In genomic region chr3:54745799-54746198, GRCm38 (mm10) we compare ENCODE assay signal across 10 mouse cellular contexts. TPM values are rescaled to one million over a fixed set of nuclear protein-coding genes. Genes with fewer than 3 reads are reported as not detected.
DNase-seq lines count a peak whose midpoint lies in the region; ATAC-seq and TF ChIP-seq lines count a peak whose summit lies in the region.
"Had no signal": no experiment of that assay in that cellular context is flagged by ENCODE, and none has a peak within 500 bp of the region (broad histone marks: within the 10 kb centered on the region; RNA-seq: fewer than 3 reads in every experiment).

No protein-coding gene starts in this region.

- ATAC-seq in monocyte, adult 5-6 weeks (replicated peaks; ENCODE audit: insufficient number of reproducible peaks, low FRiP score, low TSS enrichment, poor library complexity, severe bottlenecking) = no peak

- no peak overlapping the region for H3K27ac ChIP-seq in gastrocnemius, adult 2 months
- no peak overlapping the region for H3K27ac ChIP-seq in cortical plate, adult 2 months (ENCODE audit: insufficient read depth, low read length)
- H3K27ac ChIP-seq: neural tube, embryonic 13.5 days had no signal

- TF ChIP-seq POLR2A in cortical plate, adult 2 months (IDR thresholded peaks at IDR 0.05; ENCODE audit: extremely low read depth, insufficient read depth, low read length) = no peak

- no peaks in the 10 kb centered on the region for H3K4me1 ChIP-seq in cortical plate, adult 2 months (ENCODE audit: control insufficient read depth, insufficient read depth, low read length)
- H3K4me1 ChIP-seq: neural tube, embryonic 13.5 days had no signal

- no peak overlapping the region for H3K4me3 ChIP-seq in gastrocnemius, adult 2 months
- no peak overlapping the region for H3K4me3 ChIP-seq in cortical plate, adult 2 months (ENCODE audit: insufficient read depth, low read length)
- H3K4me3 ChIP-seq: neural tube, embryonic 13.5 days had no signal

- TF ChIP-seq CTCF in gastrocnemius, adult 2 months (IDR thresholded peaks at IDR 0.05) = peak; percentile 44
- peak; percentile 34; the same call in 1 of the 2 replicates for TF ChIP-seq CTCF in cortical plate, adult 2 months (IDR thresholded peaks at IDR 0.05; ENCODE audit: extremely low read depth, insufficient read depth, low read length)

- no peak for DNase-seq in gastrocnemius, adult 2 months
- DNase-seq in gastrocnemius, postnatal 25 days = no peak
- peak; percentile 44 for DNase-seq in right cerebral cortex, postnatal 14 days
- no peak for DNase-seq in right cerebral cortex, adult 2 months (ENCODE audit: low spot score in 2 of 2)
- DNase-seq in lung, postnatal 10 days = peak; percentile 48
- no peak for DNase-seq in left cerebral cortex, postnatal 25 days (ENCODE audit: low spot score in 2 of 2)

- intact Hi-C loops in gastrocnemius, adult 2 months (cut with DNase I) = no loop called here
- intact Hi-C loops in left cerebral cortex, postnatal 25 days (cut with DNase I) = no loop called here

RNA-seq across cellular contexts. Expression of gene Smad9, which starts 9.6 kb away (rescaled TPM):
- under 1 TPM; 0.20 to 0.26 TPM for total RNA-seq in gastrocnemius, adult 2 months (2021)
- total RNA-seq in gastrocnemius, postnatal 25 days (2021) = under 1 TPM; 0.16 to 0.51 TPM
- 5.3 and 5.7 TPM in 2 replicates for polyA plus RNA-seq in cortical plate, adult 2 months (2012; rRNA removed)
- total RNA-seq in left cerebral cortex, postnatal 25 days (2021) = 1 to 10 TPM; 6.4 to 8.0 TPM
- not detected in 3 replicates for total RNA-seq in monocyte, adult 5-6 weeks (2017)

RNA-seq across cellular contexts. Expression of gene Alg5, which starts 10.5 kb away (rescaled TPM):
- total RNA-seq in gastrocnemius, adult 2 months (2021) = 1 to 10 TPM; 7.4 TPM
- total RNA-seq in gastrocnemius, postnatal 25 days (2021) = 1 to 10 TPM; 9.3 to 9.4 TPM
- polyA plus RNA-seq in cortical plate, adult 2 months (2012; rRNA removed) = 23.2 and 24.6 TPM in 2 replicates
- 10 to 100 TPM; 17.3 to 19.2 TPM for total RNA-seq in left cerebral cortex, postnatal 25 days (2021)
- 45.9 to 54.5 TPM (median 53.9 TPM) in 3 replicates for total RNA-seq in monocyte, adult 5-6 weeks (2017)

RNA-seq across cellular contexts. Expression of gene Exosc8, which starts 10.6 kb away (rescaled TPM):
- 10 to 100 TPM; 10.8 to 14.1 TPM for total RNA-seq in gastrocnemius, adult 2 months (2021)
- total RNA-seq in gastrocnemius, postnatal 25 days (2021) = 1 to 10 TPM; 8.9 to 9.8 TPM
- 41.7 and 44.7 TPM in 2 replicates for polyA plus RNA-seq in cortical plate, adult 2 months (2012; rRNA removed)
- total RNA-seq in left cerebral cortex, postnatal 25 days (2021) = 10 to 100 TPM; 23.4 to 23.8 TPM
- 85.4 to 124 TPM (median 90.1 TPM) in 3 replicates for total RNA-seq in monocyte, adult 5-6 weeks (2017)

RNA-seq across cellular contexts. Expression of gene Gm21958, which starts 31.6 kb away (rescaled TPM):
- not detected for total RNA-seq in gastrocnemius, adult 2 months (2021)
- total RNA-seq in gastrocnemius, postnatal 25 days (2021) = not detected
- not detected in 2 replicates for polyA plus RNA-seq in cortical plate, adult 2 months (2012; rRNA removed)
- not detected for total RNA-seq in left cerebral cortex, postnatal 25 days (2021)
- total RNA-seq in monocyte, adult 5-6 weeks (2017) = not detected in 3 replicates
- polyA plus RNA-seq: large intestine, adult 2 months had no signal

RNA-seq across cellular contexts. Expression of gene Supt20, which starts 53.2 kb away (rescaled TPM):
- total RNA-seq in gastrocnemius, adult 2 months (2021) = 10 to 100 TPM in 1 of 2 experiments, 1 to 10 TPM in 1; 9.5 to 13.3 TPM
- 10 to 100 TPM; 12.1 to 12.4 TPM for total RNA-seq in gastrocnemius, postnatal 25 days (2021)
- polyA plus RNA-seq in cortical plate, adult 2 months (2012; rRNA removed) = 45.0 and 50.3 TPM in 2 replicates
- total RNA-seq in left cerebral cortex, postnatal 25 days (2021) = 10 to 100 TPM; 41.6 to 42.3 TPM
- 47.4 to 88.0 TPM (median 61.8 TPM) in 3 replicates for total RNA-seq in monocyte, adult 5-6 weeks (2017)

Comparison
In these comparisons a context has a peak if more than half of its experiments do, and no peak if none do; other contexts are left out.
1. DNase-seq: peak in right cerebral cortex, postnatal 14 days (single experiment) and lung, postnatal 10 days (single experiment); none in gastrocnemius, adult 2 months (single experiment), gastrocnemius, postnatal 25 days (single experiment), right cerebral cortex, adult 2 months (0 of 2) and left cerebral cortex, postnatal 25 days (0 of 2).